Mouse (Mus musculus) olfactory bulb, adult 2 months (tissue): ENCODE measurements around the gene Tbx3.

Experiments used
- CTCF ChIP-seq: fragments of 200-500 bp; IDR thresholded peaks from 2 replicates; pipeline ENCODE4 v1.5.1; 2012; ENCODE audit warnings: low read depth, mild to moderate bottlenecking, low read length, moderate library complexity; ENCODE audit not compliant: insufficient read depth
- POLR2A ChIP-seq: fragments of 200-500 bp; IDR thresholded peaks from 2 replicates; pipeline ENCODE4 v1.6.1; 2012; ENCODE audit warnings: mild to moderate bottlenecking, low read depth, low read length, moderate library complexity; ENCODE audit not compliant: insufficient read depth

- TF ChIP-seq CTCF (no peak), POLR2A (no peak)
These were observed 23.5 kb upstream of the Tbx3 start for GRCm38 (mm10) chr5:119646965-119647364.
